Mouse (Mus musculus) adrenal gland, postnatal 36 days (tissue): ENCODE data around the gene Stard9. TPM values are rescaled to one million over a fixed set of nuclear protein-coding genes. Genes with fewer than 3 reads are reported as not detected.
A peak's percentile ranks its signal among the peaks of the same experiment; 100 is the strongest.

Source experiments
- DNase-seq, 2 experiments: peaks; one replicate each; pipeline ENCODE4 v3.0.0; 2021; ENCODE audit warnings: mixed read lengths in 1 of 2
- long read RNA-seq, 2 experiments: library from polyadenylated mRNA; stranded (forward); transcript quantifications; one replicate each; pipeline ENCODE4 v2.0.0; 2021; ENCODE audit warnings: borderline sequencing depth in 2 of 2
- total RNA-seq, 2 experiments: library from RNA; stranded (reverse); gene quantifications; 2 replicates each; pipeline ENCODE4 v1.2.3; 2021

Gene Stard9
- 10 to 100 TPM; 10.3 to 12.9 TPM for total RNA-seq
- long read RNA-seq, experiment 1, partial matches to known transcripts, result 3 of 9 reads
- long read RNA-seq, experiment 1, other reads (novel, unspliced or antisense), result 6 of 9 reads
- long read RNA-seq, experiment 2, partial matches to known transcripts, result 0 of 4 reads
- long read RNA-seq, experiment 2, other reads (novel, unspliced or antisense), result 4 of 4 reads

DNA sequence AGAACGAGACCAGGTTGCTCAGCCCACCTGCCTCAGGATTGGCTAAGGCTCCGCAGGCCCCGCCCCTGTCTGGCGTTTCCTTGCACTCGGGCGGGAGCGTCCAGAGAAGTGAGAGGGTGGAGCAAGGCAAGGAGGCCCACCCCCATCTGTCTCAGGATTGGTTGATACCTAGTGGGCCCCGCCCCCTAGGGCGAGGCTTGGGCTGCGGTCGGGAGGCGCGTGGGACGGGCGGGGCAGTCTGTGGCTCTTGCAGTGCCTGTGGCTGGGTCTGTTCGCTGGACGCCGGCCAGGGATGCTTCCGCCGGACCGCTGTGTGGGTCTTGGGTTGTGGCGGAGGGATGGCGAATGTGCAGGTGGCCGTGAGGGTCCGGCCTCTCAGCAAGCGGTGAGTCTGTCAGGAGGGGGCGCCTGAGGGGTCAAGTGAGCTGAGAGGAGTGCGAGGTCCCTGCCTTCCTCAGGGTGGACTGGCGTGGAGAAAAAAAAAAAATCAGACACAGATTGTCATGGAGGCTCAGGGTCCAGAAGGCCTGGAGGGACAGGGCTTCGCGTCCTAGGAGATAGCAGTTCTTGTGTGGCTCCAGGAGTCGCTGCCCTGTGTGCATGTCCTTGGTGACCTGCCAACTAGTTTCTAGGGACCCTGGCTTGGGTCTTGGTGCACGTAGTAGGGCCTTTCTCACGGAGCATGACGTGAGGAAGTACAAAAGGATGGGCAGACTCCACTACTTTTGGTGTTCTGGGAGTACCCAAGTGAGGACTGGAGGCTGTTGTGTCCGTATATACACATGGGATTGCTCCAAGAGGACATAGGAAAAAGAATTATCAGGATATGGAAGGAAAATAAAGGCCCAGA, at the start of gene Stard9:
TSS of gene Stard9 (plus strand) at position 236 of the 850 bp plus-strand sequence.
- peak; percentile 98 to 99 for DNase-seq

DNA sequence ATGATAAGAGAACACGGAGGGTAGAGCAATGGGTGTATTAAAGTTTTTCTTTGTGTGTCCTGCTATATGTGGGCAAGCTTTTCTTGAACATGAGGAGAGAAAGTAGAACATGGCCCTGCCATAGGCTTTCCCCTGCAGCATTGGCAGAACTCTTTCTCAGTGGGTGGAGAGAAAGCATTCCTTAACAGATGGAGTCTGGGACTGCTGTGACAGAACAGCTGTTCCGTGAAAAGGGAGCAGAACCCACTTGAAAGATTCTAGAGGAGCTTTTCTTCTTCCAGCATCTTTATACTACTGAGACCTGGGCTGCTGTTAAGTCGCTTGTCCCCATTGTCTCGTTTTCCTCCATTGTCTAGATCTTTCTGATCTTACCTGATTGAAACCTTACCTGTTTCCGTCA, 39.2 kb upstream of the Stard9 start:
- DNase-seq, result no peak

DNA sequence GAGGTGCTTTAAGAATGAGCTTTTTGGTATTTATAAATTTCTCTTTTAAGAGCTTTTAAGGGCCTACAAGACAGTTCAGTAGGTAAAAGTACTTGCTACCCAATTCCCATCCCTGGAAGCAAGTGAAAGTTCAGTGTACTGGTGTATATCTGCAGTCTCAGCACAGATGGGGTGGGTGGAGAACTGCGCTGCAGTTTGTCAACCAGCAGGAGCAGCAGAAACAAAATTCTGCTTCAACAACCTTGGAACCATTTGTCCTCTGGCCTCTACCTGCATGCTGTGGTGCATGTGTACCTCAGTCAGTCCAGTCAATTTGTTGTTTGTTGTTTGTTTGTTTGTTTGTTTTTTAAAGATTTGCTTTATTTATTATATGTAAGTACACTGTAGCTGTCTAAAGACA, 36.7 kb upstream of the Stard9 start:
- DNase-seq, result no peak

DNA sequence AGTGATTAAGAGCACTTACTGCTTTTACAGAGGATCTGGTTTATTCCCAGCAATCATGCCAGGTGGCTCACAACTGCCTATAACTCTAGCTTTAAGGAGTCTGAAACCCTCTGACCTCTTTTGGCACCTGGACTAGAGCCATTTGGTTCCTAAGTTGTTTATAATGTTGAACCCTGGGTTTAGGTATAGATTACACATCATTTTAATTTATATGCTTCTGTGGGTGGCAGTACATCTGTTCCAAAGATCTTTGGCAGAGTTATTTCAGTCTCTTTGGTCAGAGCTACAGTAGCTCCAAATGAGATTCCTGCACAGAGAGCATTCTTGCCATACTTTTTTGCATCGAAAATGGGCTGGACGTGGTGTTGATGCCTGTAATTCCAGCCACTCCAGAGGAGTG, 31.2 kb upstream of the Stard9 start:
- DNase-seq, result no peak

DNA sequence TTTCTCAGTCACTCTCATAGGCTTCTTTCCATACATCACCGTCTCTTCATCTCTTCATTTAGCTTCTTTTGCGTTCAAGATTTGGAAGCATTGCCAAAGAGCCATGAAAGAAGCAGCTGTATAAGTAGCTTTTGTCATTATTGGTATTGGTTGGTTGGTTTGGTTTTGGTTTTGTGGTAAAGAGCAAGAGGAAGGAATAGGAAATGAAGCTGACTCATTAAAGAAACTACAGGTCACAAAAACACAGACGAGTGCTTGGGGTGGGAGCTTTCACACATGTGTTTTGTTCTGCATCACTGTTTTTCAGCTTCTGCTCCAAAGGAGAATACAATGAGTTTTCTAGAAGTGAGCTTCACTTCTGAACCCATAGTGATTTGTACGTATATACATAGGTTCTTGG, 29.4 kb upstream of the Stard9 start:
- no peak for DNase-seq

DNA sequence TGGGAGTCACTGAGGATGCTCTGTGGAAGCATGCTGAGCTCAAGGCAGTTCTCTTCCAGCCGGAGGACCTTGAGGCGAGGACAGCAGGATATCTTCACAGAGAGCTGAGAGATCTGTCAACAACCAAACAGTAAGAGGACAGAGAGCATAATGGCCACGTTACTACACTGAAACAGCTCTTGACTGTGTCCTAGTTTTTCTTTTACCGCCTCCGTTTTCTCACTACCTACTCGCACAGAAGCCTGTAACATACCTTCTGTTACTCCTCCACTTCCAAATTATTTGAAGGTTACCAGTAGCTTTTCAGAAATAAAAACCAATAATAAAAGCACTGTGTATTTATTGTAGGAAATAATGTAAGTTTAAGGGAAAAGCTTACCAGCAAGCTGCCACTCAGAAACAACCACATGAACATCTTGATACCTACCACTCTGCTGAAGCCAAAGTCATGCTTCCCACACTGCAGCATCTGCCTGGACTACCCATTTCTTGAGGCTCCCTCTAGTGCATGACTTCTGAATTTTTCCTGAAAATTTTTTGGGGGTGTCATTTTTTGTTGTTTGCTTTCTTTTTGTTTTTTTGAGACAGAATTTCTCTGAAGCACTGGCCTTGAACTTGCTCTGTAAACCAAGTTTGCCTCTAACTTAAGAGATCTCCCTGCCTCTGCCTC, 22.8 kb upstream of the Stard9 start:
- peak; percentile 13 to 35 for DNase-seq

DNA sequence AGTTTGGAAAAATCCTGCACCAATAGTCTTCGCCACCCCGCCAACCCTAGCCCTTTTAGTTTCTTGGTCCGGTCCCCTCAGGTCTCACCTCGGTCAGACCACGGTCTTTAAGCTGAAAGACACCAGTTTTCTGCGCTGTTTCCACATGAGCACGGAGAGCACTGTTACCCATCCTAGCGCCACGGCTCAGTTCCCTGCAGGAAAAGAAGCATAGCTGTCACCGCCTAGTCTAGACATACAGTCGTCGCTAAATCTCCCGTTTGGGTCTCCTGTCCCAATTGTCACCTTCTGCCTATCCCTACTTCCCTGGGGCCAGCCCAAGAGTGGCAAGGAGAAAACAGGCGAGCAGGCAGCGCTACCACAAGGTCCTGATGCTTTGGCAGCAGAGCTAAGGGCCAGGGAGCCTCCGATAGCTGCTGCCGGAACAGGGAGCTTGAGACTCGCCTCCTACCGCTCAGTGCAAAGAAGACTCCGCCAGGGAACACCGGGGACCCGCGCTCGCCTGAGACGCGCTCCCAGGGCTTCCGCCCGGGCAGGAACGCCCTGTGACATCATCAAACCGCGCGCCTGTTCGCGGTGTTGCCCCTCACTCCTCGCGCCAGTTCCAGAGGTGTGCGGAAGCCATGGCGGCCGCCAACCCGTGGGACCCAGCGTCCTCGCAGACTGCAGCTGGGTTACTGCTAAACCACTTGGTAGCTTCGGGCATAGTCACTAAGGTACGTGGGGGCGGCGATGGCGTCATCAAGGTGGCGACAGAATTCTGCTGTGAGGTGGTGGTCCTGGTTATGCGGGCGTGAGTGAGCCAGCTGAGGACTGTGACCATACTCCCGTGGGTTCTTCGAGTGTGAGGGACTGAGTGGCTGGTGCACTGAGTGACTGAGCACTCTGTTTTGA, 19.8 kb upstream of the Stard9 start, which contains the start of the genes Haus2 and Lrrc57:
TSS of gene Haus2 (plus strand) at position 554 of the 894 bp plus-strand sequence.
TSS of gene Lrrc57 (minus strand) at position 691 of the 894 bp plus-strand sequence.
- DNase-seq, result peak; percentile 93 to 95

DNA sequence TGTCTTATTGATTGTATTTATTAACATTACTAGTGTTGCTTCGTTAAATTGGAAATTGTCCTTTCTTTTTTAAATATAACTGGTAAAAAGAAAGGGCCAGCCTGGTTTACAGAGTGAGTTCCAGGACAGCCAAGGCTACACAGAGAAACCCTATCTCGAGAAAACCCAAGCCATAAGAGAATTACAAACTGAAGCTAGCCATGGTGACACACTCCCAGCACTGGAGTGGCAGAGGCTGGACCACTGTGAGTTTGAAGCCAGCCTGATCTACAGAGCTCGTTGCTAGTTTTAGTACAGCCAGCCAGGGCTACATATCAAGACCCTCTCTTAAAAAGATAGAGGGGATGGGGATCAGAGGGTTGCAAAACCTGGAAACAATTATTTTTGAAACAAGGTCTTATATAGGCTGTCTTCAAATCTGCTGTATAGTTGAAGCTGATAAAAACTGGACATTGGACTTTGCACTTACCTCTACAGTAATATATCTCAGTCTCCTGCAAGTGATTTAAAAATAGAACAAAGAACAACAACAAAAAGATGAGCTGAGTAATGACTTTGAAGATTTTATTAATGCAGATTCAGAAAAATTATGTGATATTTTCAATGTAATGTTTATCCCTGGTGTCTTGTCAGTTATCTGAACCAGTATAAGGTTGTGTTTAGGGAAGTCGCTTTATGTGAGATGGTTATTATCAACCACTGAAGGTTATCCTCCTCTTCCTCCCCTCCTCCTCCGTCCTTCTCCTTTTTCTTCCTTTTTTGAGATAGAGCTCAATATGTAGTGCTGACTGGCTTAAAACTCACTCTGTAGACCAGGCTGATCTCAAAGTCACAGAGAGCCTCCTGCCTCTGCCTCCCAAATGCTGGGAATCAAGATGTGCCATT, 12.4 kb upstream of the Stard9 start:
- DNase-seq, result no peak

DNA sequence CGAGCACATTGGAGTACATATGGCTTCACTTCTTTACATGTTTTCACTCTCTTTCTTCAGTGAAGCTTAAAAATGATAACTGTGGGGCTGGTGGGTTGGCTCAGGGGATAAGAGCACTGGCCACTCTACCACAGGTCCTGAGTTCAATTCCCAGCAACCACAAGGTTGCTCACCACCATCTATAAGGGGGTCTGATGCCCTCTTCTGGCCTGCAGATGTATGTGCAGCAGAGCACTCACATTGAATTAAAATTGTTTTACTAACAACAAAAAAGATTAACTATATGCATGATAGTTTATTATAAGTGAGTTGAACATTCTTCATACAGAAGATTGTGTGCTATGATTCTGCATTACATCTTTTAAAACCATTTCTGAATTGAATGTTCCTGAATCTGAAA, 9.4 kb upstream of the Stard9 start:
- no peak for DNase-seq

DNA sequence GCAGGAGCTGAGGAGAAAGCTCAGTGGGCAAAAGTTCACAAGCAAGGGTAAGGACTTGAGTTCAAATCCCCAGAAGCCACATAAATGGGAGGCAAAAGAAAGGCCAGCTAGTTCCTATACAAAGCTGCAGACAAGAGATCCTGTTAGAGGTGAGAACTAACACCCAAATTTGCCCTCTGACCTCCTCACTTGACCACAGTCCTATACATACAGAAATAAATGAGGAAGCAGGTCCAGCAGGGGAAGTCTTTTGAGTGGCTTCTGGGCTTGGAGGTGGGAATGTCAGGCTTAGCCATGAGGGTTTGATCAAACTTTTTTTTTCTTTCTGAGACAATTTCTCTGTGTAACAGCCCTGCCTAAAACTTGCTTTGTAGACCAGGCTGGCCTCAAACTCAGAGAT, 6.0 kb upstream of the Stard9 start:
- no peak for DNase-seq

DNA sequence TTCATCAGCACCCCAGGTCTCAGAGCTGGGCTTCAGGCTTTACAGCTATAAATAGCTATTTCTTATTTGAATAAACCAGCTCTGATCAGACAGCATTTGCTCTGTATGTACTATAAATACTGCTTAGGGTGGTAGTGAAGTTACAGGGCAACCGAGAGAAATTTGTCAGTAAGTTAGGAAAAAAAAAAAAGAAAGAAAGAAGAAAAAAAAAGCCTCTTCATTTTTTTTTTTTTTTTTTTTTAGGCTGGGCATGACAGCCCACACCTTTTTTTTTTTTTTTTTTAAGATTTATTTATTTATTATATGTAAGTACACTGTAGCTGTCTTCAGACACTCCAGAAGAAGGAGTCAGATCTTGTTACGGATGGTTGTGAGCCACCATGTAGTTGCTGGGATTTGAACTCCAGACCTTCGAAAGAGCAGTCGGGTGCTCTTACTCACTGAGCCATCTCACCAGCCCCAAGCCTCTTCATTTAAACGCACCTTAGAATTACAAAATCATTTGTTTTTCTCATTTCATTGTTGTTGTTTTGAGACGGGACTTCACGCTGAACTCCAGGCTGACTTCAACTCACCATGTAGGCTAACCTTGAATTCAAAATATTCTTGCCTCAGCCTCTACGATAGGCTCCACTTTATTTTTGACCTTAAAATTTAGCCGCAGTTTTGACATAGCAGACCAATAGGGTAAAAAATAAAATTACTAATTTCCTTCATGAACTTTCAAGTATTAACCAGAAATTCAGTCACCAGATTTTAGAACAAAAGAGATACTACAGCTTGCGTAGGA, 650 bp upstream of the Stard9 start:
- DNase-seq, result no peak

DNA sequence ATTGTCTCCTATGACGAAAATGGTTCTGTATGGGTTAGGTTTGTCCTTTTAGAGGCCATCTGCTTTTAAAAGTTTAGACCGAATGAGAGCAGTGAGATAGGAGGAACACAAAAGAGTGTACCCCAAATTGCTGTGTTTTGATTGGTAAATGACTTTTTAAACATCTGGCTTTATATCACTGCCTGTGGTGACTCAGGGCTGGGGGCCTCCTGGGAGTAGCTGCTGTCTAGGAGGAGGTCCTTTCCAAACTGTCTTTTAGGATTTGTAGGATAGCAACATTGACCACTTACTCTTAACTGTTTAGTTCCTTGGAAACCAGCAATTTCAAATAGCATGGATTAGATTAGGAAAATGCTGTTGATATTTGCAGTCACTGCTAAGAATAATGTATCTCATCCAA, 1.3 kb downstream of the Stard9 start:
- DNase-seq, result no peak

DNA sequence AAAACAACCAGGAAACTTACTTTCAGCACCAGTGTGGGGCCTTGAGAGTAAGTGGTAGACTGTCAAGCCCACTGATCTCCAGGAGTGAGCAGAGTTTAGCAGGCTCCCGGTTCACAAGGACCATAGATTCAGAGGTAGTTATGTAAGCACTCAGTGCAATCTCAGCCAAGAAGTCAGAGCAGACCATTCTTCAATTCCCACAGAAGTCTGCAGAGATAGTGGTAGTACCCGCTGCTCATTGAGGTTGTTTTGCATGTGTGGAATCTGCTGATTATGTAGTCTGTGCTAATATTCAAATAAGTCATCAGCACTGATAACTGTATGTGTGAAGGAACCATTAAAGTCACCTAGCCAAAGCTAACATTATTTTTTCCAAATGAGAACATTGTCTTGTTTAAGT, 1.7 kb downstream of the Stard9 start:
- no peak for DNase-seq

DNA sequence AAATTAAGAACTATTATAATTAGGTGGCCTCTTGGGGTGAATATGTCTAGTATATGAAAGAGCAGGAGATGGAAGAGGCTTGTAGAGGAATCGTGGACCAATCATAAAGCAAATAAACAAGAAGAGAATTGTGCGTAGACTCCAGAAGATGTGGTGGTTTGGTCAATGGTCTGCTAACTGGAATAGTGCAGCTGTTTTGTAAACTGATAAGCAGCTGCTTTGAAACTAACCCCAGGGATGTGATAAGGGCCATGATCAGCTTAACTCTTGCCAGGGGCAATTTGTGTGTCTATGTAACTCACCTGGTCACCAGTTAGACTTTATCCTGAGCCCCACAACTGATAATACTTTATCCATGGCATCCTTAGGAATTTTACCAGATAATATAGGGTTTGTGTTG, 2.6 kb downstream of the Stard9 start:
- no peak for DNase-seq

DNA sequence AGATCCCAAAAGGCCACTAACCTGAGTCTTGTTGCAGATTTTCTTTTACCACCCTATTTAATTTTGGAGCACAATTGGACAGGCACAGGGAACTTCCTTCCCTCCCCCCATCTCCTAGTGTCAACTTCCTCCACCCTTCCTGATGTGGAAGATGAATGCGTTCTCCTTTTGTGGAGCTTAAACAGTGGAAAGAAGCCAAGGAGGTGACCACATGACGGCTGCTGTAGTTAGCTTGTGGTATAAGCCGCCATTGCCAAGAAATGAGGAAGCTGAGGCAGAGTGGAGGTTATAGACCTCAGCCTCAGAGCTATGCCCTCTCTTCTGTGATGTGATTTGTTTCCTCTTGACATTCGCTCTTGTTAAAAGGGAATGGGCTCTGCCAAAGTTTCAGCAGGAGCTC, 3.0 kb downstream of the Stard9 start:
- DNase-seq, result peak; percentile 24 to 40

DNA sequence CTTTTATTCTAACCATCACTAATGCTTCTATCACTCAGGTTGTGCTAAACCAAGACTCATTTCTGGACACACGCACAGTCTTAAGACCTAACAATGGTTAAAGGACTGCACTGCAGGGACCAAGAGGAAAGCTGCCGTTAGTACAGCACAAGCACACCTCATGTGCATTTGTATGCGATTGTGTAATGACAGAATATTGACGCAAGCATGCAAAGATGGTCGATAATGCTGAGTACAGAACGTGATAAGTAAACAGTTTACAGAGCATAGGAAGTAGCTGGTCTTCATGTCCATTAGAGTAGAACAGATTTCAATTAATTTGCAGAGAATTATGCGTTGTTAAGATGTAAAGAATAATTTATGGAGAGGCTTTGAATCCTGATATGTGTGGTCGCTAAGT, 11.9 kb downstream of the Stard9 start:
- DNase-seq, result no peak

DNA sequence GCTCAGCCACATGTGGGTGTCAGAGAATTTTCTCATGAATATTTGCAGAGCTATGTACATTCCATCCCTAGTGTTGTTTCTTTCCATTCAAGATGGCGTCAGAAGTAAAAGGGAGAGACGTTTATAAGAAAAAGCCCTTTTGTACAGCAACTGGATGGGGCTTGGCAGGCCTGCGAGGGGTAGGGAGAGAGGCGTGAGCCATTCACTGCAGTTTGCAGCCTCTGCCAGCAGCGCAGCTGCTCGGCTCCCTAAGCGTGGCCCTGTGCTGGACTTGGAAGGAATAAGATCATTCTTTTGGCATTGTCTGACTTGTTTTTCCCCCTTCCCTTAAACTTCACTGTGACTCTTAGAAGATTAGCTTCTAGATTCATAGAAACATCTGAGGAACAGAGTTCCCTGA, 14.9 kb downstream of the Stard9 start:
- DNase-seq, result no peak

DNA sequence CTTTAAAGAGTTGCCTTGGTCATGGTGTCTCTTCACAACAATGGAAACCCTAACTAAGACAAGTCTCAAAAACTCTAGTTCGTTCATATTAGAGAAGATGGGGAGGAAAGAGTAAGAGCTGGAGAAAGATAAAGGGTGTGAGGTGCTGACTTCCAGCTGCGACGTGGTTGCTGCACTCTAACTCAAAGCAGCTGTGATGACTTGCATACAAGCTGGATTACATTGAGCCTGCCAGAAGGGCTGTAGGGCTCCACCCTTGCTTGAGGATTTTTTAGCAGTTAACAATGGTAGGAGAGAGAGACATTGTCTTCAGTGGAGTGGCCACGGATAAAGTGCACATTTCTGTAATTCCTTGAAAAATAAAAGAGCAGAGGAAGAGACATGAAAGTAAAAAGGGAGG, 17.9 kb downstream of the Stard9 start:
- DNase-seq, result no peak

DNA sequence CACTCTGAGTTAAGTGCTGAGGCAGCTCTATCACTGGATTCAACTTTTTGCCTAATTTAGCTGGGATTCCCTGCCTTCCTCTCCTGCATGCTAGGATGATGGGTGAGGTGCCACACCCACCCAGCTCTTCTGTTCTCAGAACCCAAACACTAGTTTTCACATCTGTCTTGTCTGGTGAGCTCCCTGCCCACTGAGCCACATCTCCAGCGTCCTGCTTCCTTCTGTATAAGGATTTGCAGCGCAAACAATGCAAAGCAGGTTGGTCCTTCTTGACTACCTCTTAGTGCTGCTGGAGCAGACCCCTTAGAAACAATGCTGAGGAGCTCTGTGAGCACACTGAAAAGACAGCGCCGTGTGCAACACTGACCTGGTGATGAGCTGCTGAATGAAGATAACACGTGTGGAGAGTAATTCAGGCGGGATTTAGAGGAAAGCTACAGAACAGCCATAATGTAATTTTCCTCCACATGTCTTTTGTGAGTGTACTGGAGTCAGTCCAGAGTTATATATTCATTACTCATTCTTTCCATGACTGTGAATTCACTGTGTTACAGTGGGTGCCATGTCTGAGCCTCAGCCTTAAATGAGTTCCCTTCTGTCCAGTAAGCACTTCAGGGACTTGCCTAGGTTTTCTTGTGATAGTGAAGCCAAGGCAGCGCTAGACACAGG, 23.5 kb downstream of the Stard9 start:
- DNase-seq, result no peak

DNA sequence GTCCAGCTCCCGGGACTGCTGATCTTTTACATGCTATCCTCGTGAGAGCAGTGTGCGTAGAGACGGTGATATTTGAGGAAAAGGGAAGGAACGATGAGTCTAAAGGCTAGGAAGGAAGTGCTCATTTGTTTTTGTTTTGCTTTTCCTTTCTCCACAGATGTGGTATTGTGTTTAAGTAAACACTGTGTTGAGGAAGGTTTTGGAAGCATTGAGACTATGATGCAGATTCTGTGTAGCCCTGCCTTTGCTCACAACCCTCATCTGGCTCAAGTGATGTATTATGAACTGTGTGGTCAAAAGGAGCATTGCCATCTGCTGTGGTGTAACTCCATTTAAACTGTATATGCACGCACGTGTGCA, 24.0 kb downstream of the Stard9 start:
- no peak for DNase-seq
